Mouse (Mus musculus): Measurements from ENCODE around the gene 9230104L09Rik.

Gene 9230104L09Rik

GRCm38 (mm10) chr2:148864966-148865365 is at the start of gene 9230104L09Rik:
Gene 9230104L09Rik (minus strand): TSS chr2:148865038.
- DNase-seq (ENCODE audit: low spot score in 2 of 2) = no peak

GRCm38 (mm10) chr2:148902286-148902685 is 37.4 kb upstream of the 9230104L09Rik start:
- DNase-seq (ENCODE audit: low spot score in 2 of 2) = peak; percentile 42 to 58

GRCm38 (mm10) chr2:148900305-148900704 is 35.5 kb upstream of the 9230104L09Rik start:
- no peak for DNase-seq (ENCODE audit: low spot score in 2 of 2)

- no peak for DNase-seq (ENCODE audit: low spot score in 2 of 2)
Observed at GRCm38 (mm10) chr2:148896219-148896618, 31.4 kb upstream of the 9230104L09Rik start.

GRCm38 (mm10) chr2:148893107-148893506 is 28.3 kb upstream of the 9230104L09Rik start:
- DNase-seq (ENCODE audit: low spot score in 2 of 2) = no peak

GRCm38 (mm10) chr2:148890021-148890851 is 25.4 kb upstream of the 9230104L09Rik start:
- DNase-seq (ENCODE audit: low spot score in 2 of 2) = no peak

- no peak for DNase-seq (ENCODE audit: low spot score in 2 of 2)
Observed at GRCm38 (mm10) chr2:148889331-148890010, 24.6 kb upstream of the 9230104L09Rik start.

- no peak for DNase-seq (ENCODE audit: low spot score in 2 of 2)
Observed at GRCm38 (mm10) chr2:148888872-148889271, 24.0 kb upstream of the 9230104L09Rik start.

- no peak for DNase-seq (ENCODE audit: low spot score in 2 of 2)
Observed at GRCm38 (mm10) chr2:148884738-148885137, 19.9 kb upstream of the 9230104L09Rik start.

- no peak for DNase-seq (ENCODE audit: low spot score in 2 of 2)
Observed at GRCm38 (mm10) chr2:148879199-148879598, 14.4 kb upstream of the 9230104L09Rik start.

- DNase-seq (ENCODE audit: low spot score in 2 of 2) = no peak
Observed at GRCm38 (mm10) chr2:148878641-148879130, 13.8 kb upstream of the 9230104L09Rik start.

GRCm38 (mm10) chr2:148877016-148877770 is 12.4 kb upstream of the 9230104L09Rik start:
- DNase-seq (ENCODE audit: low spot score in 2 of 2) = no peak

- DNase-seq (ENCODE audit: low spot score in 2 of 2) = peak; percentile 76 to 85
Observed at GRCm38 (mm10) chr2:148875335-148875811, 10.5 kb upstream of the 9230104L09Rik start, which contains the start of gene Cst3. Gene Cst3 (minus strand): TSS chr2:148875692.

- DNase-seq (ENCODE audit: low spot score in 2 of 2) = no peak
Observed at GRCm38 (mm10) chr2:148874617-148875334, 9.9 kb upstream of the 9230104L09Rik start.

- DNase-seq (ENCODE audit: low spot score in 2 of 2) = no peak
Observed at GRCm38 (mm10) chr2:148874224-148874616, 9.4 kb upstream of the 9230104L09Rik start.

- no peak for DNase-seq (ENCODE audit: low spot score in 2 of 2)
Observed at GRCm38 (mm10) chr2:148872860-148873259, 8.0 kb upstream of the 9230104L09Rik start.

- DNase-seq (ENCODE audit: low spot score in 2 of 2) = no peak
Observed at GRCm38 (mm10) chr2:148870526-148870925, 5.7 kb upstream of the 9230104L09Rik start.

- DNase-seq (ENCODE audit: low spot score in 2 of 2) = no peak
Observed at GRCm38 (mm10) chr2:148868959-148869358, 4.1 kb upstream of the 9230104L09Rik start.

- no peak for DNase-seq (ENCODE audit: low spot score in 2 of 2)
Observed at GRCm38 (mm10) chr2:148861693-148862092, 3.1 kb downstream of the 9230104L09Rik start.

GRCm38 (mm10) chr2:148860993-148861392 is 3.8 kb downstream of the 9230104L09Rik start:
- DNase-seq (ENCODE audit: low spot score in 2 of 2) = no peak

- DNase-seq (ENCODE audit: low spot score in 2 of 2) = no peak
Observed at GRCm38 (mm10) chr2:148857506-148857905, 7.3 kb downstream of the 9230104L09Rik start.

All from frontal cortex, postnatal 25 days (tissue).